Mouse (Mus musculus) cerebellum, adult 9-10 months (tissue): Measurements from ENCODE around the gene Crhbp.

Experiments
- DNase-seq: peaks from one replicate; pipeline ENCODE4 v3.0.0; 2022

Crhbp gene

DNA sequence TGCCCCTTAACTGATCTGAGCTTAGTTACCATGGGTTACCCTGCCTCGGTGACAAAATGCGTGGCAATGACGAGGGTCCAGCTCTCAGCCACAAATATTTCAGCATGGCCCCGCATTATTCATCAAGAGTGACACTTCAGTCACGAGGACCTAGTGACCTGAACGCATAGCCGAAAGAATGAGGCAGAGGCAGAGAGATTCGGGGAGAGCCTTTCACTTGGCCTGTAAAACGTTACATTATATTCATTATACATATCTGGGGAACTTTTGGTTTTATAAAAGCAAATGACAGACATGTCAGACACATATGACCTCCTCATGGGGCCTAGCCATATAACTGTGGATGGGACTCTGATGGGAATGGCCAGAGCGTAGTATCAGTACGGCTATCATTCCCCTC, at the start of gene Crhbp:
Crhbp (minus strand) TSS at position 101 of the 400 bp plus-strand sequence.
- DNase-seq, result no peak

DNA sequence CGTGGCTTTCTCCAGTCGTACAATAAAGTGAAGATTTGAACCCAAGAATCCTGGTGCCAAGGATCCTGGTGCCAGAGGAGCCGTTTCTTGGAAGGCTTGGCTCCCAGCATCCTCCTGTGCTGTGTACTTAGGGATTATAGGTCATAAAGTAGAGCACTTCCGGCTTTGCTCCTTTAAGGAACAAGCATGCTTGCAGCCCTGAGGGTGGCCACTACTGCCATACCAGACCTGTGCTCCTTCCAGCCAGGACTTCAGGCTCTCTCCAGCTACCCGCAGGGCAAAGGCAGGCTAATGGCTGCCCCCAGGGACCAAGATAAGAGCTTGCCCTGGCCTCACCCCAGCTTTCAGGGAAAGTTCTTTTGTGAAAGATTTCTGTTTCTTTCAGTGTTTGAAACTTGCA, 48.6 kb upstream of the Crhbp start:
- no peak for DNase-seq

DNA sequence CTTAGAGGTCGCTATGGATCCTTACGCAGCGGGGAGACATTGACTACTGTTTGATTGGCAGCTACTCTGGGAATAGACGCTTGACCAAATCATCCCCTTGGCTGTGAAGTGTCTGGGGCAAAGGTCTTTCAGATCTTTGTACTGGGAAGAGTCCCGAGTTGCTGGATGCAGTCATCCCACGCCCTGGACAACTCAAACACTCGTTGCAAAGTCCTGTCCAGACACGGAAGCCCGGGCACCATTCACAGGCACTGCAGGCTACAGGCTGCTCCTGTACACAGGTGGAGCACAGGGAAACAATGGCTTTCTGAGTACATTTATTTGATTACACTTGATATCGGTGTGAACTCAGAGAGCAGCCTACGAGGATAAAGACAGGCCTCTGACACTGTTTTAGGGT, 46.6 kb upstream of the Crhbp start:
- no peak for DNase-seq

DNA sequence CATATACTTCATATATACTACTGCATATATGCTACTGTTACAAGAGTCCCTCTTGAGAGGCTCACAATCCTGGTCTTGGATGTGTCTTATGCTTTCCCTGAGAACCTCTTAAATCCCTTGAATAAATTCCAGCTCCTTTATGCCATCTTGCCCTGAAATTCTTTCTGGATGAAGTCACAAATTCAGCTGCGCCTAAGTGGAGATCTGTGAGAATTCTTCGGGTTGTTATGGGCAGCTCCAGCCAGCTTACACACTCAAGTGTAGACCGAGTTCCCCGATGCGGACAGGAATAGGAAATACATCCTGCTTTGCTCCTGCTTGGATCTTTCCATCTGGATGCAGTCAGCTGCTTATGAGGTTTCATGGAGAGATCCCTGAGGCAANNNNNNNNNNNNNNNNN, 39.9 kb upstream of the Crhbp start:
- DNase-seq, result no peak

DNA sequence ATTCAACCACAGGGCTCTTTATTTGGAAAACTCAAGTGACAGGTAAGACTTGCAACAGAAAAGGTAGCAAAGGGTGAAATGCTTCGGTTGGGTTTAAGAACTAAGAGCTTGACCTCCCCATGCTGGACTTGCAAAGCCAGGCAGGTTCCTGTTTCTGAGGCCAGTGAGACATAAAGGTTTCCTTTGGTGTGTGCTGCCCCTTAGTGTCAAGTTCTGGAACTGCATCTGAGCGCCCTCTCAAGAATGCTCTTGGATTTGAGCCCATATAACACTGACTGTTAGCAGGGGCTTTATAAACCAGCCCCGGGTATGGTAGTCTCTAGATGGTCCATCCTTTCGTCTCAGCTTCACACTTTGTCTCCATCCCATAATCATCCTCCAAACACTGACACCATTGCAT, 36.7 kb upstream of the Crhbp start:
- DNase-seq, result peak; percentile 45

DNA sequence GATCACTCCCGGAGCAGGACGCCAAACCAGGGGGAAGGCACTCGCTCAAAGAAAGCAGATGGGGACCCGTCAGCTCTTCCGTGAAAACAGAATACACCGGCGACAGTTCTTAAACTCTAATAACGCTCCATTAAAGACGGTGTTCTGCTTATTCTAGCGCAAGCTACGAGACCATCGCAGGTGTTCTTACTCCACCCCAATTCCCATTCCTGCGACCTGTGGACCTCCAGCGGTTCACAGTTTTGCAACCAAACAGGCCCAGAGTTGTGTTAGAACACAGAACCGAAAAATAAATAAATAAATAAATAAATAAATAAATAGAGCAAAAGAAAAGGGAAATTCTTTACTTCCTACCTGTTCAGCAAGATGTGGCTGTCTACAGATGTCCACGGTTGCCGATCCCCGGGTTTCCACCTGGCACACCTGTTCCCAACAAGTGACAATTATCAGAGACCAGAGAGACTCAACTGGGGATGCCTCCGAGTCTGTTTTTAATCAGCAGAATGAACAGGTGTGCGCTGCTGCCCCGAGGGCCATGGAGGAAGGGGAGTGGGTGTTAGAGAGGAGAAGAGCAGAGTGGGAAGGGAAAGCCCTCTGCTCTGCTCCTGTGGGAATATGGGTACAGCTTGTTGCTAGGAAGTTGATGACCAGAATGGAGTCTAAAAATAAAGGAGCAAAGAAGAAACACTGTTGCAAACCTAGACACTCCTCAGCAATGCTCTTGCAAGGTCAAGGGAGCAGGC, 34.1 kb upstream of the Crhbp start, which contains the start of gene S100z:
S100z (minus strand) TSS at position 51 of the 743 bp plus-strand sequence.
- DNase-seq, result no peak

DNA sequence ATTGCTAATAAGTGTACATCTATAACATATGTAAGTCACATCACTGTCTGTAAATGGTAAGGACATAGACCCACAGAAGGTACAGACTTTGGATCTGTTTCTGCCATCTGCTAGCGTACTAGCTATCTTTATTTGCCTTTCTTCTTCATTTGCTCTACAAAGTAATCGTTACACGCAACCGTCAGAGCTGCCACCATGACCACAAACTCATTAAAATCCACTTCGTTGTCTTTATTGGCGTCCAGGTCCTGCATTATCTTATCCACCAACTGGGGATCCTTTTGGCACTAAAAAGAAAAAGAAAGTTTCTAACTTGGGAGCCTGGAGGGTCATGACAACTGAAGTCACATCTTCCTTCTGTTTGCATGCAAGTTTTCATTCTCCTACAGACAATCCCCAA, 32.4 kb upstream of the Crhbp start:
- no peak for DNase-seq

DNA sequence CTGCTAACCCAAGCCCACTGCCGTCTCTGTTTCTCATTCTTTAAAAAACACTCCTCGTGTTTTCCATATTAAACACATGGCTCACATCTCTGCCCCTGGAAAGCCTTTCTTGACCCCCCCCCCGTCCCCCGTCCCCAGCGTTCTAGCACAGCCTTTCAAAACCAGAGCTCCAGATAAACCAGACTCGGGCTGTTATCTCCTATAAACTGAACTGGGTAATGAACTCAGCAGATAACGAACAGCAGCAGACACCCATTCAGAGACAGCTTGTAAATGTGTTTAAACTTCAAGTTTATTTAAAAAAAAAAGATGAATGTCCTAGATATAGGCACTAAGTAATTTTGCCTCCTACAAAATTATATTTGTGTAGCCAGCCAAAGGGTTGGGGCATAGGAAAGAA, 30.4 kb upstream of the Crhbp start:
- DNase-seq, result no peak

DNA sequence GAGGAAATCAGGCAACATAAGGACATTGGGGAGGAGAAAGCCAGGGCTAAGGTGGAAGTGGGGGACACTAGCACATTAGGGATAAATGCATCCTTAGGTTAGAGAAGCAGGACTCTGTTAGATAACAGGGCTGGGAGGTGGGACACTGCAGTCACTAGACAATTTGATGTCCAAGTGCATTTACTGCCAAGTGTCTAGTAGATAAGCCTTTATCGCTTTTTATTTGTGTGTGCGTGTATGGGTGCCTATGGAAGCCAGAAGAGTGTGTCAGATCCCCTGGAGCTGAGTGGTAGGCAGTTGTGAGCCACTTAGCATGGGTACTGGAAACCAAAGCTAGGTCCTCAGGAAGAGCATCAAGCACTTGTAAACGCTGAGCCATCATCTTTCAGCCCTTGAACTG, 29.6 kb upstream of the Crhbp start:
- no peak for DNase-seq

DNA sequence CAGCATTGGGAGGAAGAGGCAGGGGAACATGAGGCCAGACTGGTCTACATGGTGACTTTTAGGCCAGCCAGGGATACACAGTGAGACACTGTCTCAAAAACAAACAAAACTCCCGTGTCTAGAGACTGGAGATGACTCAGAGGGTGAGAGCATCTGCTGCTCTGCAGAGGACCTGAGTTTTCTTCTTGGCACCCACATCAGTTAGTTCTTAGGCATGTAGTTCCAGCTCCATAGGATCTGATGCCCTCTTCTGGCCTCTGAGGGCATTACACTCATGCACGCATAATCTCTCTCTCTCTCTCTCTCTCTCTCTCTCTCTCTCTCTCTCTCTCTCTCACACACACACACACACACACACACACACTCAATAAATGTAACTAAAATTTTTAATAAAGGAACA, 26.2 kb upstream of the Crhbp start:
- no peak for DNase-seq

DNA sequence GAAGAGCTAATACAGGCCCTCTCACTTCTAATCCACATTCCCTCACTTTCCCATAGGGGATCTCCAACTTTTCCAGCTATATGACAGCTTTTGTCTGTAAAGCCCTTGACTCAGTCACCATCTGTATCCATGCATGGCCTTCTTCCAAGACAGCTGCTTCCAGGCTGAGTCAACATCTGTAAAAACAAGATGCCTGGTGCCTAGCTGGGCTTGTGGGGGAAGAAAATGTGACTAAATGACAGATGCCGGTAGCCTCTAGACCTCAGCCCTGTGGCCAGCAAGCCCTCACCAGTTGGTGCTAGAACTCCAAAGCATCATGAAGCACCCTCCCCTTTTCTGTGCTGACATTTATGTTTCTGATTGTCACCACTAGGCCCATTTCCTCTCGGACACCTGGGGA, 6.8 kb upstream of the Crhbp start:
- DNase-seq, result no peak

DNA sequence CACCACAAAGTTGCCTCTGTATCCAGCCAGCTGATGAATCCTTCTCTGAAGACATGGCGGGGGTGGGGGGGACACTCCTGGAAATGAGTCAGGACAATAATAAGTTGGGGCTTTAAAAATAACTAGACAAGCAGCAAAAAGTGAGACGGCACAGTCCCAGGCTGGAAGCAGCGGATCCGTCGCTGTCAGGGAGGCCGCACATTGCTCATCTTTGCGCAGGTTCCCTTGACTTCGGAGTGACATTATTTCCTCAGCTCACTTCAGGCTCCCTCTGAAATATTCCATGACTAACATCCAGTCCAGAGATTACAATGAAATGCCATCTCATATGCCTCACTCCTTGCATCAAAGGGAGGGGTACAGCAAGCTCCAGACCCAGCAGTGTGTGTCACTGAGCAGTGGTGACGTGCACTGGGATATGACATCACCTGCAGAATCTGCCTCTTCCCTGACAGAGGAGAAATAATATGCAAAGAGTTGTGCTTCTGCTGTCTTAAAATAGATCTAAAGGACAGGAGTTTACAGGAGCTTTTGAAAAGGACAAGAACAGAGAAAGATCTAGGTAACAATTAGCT, 6.0 kb upstream of the Crhbp start:
- DNase-seq, result no peak

DNA sequence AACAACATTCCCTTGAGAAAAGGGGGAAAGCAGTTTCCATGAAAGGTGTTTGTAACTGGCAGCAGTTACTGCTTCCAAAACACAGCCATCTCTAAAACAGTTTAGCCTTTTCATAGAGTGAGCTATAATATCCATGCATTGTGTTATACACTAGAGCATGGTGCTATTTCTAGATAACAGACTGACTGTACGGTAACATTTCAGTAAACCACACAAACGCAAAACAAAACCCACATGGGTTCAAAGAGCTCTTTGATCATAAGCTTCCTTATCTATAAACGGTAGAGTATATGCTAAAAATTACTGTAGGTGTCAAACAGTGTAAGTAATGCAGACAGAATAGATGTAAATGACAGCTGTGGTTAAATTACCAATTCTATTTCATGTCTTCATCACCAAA, 5.0 kb upstream of the Crhbp start:
- DNase-seq, result no peak

DNA sequence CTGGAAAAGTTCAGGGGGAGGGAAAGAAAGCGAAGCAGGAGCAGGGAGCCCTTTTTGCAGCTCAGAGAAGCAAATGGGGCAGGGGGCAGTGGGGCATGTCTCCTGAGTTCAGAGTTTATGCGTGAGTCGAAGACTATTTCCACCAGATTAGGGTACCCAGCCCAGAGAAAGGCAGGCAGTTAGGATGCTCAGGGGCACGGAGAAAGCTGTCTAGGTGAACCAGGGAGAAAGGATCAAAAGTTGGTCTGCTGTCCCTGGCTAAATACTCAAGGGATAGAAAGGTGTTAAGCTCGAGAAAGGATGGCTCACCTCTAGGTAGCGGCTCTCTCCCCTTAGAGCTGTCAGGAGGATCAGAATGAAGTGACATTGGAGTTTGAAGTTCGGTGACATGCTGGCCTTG, 433 bp downstream of the Crhbp start:
- no peak for DNase-seq

DNA sequence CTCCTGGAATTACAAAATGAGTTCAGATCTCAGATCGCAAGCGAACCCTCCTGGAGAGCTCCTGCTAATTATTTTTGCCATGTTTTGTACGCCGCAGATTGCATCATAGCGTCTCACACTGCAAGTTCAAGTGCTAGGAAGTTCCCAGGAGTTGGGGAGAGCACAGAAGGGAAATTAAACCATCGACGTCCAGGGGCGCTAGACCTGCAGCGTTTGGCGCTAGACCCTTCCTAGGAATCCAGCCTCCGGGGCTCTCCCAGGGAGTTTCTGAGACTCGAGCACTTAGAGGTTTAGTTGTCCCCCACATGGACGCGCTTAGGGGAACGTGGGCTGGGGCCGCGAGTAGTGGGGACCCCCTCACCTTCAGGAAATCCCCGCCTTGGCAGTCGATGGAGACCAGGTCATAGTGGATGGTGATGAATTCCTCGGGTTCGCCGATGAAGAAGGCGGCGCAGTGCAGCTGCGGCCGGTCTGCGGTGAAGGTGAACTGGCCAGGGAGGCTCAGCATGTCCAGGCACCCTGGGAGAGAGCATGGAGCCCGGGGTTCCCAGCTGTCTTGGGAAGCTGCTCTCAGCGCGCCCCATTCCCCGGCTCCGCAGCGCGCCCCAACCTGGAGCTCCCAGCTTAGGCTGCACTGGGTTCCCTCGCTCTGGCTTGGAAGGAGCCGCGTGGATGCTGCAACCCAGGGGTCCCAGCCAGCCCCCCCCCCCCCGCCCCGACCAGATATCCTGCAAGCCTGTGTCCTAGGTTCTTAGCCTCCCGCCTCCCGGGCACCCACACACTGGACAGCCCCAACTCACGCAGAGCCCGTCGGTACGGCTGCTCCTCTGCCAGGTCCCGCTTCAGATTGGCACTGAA, 1.1 kb downstream of the Crhbp start:
- DNase-seq, result no peak

DNA sequence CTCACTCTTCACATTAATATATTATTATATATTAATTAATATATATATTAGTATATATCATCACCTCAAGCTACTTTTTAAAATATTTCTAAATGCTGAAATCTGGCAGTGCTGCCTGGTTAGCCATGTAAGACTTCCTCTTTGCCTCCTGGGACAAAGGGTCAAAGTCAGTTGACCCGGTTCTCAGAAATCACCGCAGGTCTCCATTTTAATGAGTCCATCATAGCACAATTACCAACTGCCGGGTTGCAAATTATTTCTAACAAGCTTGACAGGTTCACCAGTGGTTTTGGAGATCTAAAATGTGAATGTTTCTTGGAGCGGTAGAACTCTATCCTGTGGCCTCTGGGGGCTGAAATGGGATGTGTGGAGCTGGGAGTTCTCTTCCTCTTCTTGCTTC, 1.8 kb downstream of the Crhbp start:
- no peak for DNase-seq

DNA sequence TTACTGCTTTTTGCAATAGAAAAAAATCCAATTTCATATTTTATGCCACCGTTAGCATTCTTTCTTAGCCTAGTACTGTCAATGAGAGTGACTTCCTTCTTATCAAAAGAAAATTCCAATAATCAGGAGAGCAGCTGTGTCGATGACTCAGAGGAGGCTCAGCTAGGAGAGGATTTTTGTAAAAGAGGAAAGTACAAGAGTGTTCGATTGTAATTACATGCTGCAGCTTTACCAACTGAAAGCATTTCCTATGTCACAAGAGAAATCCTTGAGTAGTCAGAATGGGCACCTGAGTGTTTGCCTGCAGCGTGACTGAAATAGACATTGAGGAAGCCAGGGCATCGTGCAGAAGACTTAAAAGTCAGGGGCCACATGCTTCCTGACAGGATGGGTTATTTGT, 5.2 kb downstream of the Crhbp start:
- no peak for DNase-seq

DNA sequence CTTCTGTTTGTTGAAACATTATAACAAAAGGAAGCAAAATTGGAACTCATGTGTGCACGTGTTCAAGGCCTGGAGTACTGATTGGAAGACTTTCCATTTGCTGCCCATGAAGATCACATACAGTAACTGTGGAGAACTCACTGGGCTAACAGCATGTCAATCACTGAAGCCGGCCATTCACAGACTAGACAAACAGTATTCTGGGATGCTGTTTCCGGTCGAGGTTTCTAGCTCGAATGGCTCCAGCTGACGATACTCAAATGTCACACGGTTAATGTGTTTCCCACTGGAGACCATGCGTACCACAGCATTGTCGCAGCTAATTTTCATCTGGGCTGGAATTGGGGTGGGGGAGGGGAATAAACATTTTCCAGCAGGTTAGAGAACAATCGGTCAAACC, 13.0 kb downstream of the Crhbp start:
- DNase-seq, result no peak

DNA sequence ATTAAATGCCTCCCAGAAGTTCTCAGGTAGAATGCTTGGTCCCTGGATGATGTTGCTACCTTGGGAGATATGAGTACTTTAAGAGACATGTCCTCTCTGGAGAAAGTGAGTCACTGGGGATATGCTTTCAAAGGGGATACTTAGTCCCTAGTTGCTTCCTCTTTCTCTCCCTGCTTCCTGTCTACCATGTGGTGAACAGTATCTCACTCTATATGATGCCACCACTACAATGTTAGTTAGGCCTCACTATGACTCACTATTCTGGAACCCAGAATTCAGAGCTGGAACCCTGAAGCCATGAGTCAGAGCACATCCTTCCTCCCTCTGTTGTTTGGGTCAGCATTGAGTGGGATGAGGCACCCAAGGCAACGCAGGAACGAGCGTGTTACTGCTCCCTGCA, 17.2 kb downstream of the Crhbp start:
- no peak for DNase-seq

DNA sequence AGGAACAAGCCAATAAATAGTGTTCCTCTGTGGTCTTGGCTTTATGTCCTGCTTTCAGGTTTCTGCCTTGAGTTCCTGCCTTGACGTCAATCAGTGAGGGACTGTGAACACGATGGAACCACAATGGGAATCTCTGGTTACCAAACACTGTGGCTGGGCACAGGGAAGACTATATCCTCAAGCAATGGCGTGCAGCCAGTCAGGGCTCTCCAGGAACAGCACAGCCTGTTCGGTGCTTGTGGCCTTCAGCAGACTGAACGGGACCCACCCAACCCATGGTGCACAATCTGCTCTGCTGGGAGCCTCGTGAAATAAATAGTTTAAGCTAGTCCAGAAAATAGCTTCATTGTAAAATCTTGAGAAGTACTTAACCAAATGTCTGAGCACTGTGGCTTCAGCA, 18.3 kb downstream of the Crhbp start:
- no peak for DNase-seq

DNA sequence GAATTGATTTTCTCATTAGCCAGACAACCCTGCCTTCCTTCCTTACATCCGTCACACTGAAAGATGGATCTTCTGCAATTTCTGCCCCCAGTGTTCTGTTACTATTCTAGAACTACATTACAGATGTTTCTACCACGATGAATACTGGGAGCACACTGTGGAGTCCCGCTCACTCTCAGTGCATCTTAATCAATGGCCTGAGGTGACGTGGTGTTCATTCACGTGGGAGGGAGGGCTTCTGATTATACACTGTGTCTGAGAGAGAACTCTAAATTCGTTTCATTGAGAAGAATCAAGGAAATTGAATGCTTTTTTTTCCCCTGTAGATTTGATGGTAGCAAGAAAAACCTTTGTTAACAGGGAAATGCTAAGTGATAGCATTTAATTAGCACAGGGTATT, 19.2 kb downstream of the Crhbp start:
- DNase-seq, result no peak

DNA sequence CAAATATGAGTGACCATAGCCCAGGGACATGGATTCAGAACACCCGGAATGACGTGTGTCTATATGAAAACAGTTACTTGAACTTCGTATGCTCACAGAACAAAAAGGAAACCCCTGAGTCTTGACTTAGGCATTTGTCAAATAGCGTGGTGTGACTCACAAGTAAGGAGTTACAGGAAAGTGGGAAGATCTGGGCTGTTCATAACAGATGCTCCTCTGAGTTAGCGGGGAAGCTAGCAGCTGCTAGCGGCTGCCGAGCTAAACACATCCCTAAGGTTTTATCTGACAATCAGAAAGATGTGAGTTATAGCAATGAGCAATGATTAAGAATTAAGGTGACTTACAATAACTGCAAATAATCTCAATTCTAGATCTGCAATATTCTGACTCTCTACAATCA, 19.8 kb downstream of the Crhbp start:
- no peak for DNase-seq

DNA sequence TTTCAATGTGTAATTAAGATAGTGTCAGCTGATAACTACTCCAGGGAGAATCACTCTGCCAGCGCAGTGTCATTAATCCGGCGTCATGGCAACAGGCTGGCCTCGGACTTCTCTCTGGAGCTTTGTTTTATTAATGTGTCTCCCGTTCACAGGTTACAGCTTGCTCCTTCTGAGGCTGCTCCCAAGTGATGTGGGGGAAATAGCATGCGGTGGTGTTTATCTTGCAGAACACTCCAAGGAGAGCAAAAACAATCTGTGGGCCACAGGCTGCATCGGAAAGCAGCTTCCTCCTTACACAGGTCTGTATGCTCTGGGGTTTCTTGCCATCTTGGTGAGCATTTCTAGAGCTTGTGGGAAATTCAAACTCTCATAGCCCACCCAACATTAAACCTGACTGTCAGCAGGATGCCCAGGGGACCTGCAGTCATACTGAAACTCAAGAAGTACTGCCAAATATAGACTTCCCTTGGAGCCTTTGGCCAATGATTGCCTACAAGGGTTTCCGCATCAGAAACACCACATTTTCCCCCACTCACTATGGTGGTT, 25.4 kb downstream of the Crhbp start:
- no peak for DNase-seq
